Mouse (Mus musculus): ENCODE results near the gene Fam81b.
A peak's percentile ranks its signal among the peaks of the same experiment; 100 is the strongest.
"Not testable (repeated sequence)": the region's sequence is repeated elsewhere in the genome, so short reads cannot be mapped to it uniquely, and the experiment has no call there.

The Fam81b gene

DNA sequence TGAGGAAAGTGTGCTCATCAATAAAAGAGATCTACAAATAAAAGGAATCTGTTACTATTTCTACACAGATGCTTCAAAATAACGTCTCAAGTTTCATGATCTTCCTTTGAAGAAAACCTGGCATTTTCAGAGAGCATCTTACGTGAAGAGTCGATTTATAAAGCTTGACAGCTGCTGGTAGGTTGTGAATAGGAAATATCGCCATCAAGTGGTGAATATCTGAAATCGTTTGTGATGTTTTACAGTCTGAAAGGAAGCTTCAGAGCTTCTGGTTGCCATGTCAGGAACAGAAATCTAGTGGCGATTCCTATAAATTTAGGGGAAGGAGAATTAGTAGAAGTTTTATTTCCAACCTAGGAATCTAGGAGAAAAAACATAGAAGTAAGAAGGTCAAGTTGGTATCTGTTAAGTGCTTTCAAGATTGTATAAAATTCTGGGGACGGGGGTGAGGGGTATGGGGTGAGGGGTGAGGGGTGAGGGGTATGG lies at the start of gene Fam81b:
TSS of gene Fam81b (minus strand) at position 436 of the 486 bp plus-strand sequence.
- peak; percentile 22 for DNase-seq

DNA sequence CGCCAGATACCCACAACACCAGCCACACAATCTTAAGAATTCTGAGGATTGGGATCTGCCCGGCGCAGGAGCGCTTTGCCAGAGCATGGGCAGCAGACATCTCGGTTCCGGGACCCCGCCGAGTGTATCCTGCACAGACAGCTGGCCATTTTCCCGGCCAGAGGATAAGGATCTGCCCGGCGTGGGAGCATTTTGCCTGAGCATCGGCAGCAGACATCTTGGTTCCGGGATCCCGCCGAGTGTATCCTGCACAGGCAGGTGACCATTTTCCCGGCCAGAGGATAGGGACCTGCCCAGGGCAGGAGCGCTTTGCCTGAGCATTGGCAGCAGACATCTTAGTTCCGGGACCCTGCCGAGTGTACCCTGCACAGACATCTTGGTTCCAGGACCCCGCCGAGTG lies 41.1 kb upstream of the Fam81b start:
- not testable (repeated sequence) for DNase-seq

DNA sequence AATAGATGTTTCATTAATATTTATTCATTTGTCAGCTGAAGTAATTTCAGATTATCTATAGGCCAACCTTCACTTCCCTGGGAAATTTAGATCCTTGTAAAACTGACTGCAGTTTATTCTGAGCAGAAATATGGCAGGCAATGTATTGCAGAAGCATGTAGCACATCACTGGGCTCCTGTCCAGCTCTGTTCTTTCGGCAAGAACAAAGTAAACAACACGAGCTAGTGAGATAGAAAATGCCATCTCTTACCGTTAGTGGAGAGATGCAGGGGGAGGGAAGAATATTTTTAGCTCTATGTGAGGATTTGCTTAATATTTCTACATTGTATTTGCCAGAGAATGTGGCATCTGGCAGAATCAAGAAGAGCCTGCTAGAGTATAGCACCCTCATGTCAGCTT lies 13.8 kb upstream of the Fam81b start:
- DNase-seq = no peak

DNA sequence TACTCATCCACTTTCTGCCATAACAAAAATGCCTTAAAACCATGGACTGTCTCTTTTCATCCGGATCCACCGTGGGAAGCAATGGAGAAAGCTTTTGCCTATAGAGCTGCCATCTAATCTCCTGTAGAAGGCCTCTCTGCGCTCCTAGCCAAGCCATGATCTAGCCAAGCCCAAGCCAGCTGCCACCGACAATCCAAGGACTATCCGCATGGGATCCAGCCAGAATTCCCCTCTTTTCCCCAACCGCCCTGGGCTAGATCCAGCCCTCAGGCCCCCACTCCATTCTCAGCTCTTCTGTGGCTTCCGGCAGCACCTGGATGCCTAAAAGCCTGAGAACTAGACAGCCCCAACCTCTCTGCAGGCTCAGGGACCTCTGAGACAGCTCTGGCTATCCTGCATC lies 6.7 kb upstream of the Fam81b start:
- DNase-seq = no peak

DNA sequence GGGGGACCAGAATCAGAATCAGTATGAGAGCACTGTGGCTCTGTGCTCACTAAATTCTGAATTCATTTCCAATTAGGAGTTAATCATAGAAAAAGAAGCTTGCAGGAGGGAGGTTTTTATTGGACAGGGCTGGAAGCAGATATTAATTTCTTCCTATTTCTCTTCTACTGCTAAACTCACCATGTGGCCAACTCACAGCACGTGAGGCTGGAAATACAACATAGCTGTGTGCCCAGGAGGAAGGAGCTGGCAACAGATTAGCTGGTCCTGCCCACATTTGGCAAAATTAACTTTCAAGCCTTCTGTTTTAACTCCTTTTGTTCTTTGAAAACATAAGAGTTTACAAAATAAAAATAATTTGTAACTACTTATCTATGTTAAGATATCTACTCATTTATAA lies 3.9 kb upstream of the Fam81b start:
- DNase-seq = no peak

DNA sequence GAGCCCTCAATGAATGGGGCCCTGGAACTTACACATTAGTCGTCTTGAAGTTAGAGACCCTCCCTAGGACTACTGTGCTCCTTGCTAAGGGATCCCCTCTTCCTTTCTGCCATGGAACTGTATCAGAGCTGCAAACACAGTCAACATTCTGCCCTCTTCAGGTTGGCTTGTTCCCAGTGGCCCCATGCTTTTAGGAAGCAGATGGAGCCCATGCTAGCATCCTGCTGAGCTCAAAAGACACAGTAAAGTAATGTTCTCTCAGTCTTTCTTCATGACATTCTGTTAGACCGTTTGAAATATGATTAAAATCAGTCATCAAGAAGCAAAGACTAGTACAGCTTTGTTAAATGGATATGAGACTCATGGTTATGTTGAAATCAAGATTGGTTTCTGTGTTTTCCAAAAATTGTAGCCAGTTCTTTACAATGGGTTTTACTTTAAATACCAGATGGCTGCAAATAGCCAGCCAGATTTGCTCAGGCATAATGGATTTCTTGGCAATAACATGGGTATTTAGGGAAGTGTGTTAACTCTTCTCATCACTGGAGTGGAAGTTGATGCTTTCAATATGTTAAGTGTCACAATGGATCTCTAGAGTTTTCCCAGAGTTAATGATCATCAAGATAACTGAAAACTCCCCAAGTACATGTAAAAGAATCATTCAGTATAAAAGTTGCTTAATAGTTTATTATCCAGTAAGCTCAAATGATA lies 938 bp upstream of the Fam81b start:
- no peak for DNase-seq

DNA sequence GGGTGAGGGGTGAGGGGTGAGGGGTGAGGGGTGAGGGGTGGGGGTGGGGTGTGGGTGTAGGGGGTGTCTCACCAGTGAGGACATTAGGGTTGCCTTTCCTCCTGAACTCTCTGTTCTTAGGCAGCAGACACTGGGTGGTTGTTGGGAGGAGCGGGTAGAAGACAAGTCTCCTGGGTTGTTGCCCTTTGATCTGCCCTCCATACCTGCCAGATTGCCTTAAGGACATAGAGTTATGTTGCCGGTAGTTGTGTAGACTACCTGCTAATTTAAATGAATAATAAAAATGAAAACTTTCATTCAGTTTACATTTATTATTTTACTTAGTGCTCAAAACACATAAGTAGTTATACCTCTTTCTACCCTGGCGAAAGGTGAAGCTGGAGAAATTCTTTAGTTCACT lies 369 bp upstream of the Fam81b start:
- no peak for DNase-seq

DNA sequence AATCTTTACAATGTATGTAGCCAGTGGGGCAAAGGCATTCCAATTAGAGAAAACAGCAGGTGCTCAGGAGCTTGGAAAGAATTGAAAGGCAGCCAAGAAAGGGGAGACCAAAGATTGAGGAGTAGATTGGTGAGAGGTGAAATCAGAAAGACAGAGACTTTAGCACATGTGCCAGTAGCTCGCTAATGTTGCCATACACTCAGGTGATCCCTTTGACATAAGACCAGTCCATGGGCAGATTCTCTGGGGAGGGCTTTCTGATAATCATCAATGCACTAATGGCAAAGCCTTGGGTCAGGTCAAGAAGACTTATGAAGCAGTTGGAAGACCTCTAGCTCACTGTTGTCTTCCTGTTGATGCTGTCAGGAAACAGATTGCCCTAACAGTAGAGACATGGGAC lies 671 bp downstream of the Fam81b start:
- no peak for DNase-seq

DNA sequence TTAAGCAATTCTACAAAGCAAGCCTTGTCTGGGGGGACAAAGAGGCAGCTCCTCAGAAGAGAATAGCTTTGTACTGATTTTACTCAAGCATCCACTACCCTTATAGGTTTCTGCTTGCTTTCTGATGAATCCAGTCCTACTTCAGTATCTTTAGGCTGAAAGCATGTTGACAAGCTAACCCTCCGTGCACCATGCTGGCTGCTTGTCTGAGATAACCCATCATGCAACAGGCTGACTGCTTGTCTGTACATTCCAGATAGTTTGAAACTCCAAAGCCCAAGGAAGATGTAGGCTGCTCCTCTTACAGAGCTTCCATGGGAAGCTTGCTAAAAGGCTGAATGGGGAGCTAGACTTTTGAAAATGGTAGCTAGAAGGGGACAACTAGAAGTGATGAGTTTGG lies 1.7 kb downstream of the Fam81b start:
- DNase-seq = no peak

DNA sequence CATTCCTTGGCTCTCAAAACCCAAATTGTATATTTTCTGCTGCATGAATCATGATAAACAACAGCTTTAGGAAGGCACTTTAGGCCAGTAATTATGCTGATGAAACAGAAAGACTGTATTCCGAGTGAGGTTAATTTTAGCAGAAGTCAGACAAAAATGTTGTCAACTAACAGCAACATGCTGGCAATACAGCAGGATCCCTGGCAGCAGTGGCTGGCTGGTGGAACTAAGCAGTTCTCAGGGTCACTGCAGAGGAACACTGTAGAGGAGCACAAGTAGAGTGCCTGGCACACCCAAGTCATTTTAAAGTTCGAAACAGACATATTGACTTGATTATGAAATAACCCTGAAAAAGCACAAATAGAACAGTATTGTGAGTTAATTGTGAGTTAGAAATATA lies 2.8 kb downstream of the Fam81b start:
- DNase-seq = no peak

DNA sequence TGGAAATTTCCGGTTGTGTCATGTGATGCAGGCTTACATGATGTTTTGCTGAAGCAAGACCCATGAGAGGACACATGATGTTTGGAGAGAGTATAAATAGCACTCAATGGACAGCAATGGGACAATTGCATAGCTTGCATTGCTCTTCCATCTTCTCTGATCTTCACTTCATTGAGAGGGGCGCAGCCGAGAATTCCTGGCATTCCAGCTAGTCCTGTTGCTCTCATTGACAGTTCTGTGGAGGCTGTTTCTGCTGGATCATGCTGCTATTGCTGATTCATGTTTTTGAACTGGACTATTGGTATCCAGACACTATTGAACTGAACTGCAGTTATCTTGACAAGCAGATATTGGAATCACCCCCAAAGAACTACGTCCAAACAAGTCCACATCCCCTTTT lies 12.8 kb downstream of the Fam81b start:
- DNase-seq = peak; percentile 7

DNA sequence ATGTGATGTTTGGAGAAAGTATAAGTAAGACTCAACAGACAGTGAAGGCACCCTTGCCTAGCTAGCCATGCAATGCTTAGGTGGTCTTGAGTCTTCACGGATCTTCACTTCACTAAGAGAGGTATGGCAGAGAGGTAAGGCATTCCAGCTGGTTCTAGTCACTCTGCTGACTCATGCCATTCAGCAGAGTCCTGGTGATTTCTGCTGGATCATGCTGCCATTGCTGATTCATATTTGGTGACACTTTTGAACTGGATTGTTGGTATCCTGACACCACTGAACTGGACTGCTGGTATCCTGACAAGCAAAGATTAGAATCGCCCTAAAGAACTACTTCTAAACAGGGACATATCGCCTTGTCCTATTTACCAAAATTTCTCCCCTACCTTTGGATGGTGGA lies 20.3 kb downstream of the Fam81b start:
- DNase-seq = no peak

DNA sequence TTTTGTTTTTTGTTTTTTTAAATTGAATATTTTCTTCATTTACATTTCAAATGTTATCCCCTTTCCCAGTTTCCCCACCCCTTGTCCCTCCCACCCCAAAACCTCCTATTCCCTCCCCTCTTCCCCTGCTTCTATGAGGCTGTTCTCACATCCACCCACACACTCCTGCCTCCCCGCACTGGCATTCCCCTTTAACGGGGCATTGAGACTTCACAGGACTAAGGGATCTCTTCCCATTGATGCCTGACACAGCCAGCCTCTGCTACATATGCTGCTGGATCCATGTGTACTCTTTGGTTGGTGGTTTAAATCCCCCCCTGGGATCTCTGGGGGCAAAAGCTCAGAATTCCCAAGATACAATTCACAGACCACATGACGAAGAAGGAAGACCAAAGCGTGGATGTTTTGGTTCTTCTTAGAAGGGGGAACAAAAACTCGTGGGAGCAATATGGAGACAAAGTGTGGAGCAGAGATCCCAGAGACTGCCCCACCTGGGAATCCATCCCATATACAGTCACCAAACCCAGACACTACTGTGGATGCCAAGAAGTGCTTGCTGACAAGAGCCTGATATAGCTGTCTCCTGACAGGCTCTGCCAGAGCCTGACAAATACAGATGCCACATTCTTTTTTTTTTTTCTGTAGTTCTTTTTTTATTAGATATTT lies 40.4 kb downstream of the Fam81b start:
- DNase-seq = no peak

DNA sequence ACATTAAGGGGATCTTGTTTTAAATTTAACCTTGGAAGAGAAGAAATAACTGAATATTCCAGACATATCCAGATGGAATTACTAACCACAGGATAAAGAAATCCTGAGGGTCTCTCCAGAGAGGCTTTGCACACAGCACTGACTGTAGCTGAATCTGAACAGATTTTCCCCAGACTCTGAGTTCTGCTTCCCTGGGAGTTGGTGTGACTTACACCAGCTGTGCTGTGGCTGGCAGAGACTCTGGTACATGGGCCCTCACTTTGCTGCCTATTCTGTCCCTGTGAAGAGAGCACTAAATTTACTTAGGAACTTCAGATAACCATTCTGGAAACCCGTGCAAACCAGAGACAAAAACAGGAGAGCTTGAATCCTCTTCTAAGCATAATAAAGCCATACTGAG lies 46.1 kb downstream of the Fam81b start:
- no peak for DNase-seq

DNA sequence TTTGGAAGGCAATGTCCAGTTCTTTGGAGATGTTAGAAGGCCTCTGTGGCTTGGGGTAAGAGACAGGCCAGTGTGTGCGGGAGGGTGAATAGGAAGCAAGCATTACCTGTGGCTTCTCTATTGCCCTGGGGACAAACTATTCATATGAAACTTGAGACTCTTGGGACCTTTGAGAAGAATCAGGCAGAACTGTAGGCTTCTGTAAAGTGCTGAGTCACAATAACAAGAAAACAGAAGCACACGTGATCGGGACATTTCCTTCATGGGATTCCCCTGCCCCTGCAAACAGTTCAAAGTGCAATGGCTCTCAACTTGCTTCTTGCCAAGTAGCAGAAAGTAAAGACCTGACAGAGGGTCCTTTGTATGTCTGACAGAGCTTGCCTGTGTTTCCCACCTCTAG lies 48.5 kb downstream of the Fam81b start:
- no peak for DNase-seq

DNA sequence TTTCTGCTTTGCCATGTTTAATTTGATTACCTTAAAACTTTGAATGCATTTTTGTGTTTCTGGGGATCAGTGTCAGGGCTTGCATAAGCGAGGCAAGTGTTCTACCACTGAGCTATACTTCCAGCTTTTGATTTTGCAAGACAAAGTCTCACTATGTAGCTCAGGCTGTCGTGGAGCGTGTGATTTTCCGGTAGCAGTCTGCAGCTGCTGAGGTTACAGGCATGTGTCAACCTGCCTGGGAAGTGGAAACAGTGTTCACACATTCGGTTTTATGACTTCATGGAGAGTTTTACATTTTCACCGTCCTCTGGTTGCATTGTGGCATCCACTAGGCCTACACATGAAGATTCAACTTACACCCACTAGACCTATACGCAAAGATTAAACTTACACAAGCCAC lies 54.8 kb downstream of the Fam81b start:
- no peak for DNase-seq

DNA sequence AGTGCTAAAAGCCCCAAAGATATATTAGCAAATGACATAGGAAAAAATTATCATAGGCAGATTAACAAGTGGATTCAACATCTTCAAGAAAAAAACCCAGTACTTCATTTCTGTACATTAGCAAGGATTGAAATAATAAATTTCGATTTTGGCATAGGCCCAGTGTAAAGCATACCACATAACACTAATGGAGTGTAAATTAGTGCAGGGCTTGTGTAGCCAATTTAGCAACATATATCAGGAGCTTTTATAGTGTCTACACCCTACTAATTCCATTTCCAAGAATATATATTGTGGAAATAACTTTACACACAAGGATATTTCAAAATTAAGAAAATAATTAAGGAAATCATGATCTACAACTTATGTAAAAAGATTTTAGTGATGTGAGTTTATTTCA lies 55.8 kb downstream of the Fam81b start:
- DNase-seq = no peak

DNA sequence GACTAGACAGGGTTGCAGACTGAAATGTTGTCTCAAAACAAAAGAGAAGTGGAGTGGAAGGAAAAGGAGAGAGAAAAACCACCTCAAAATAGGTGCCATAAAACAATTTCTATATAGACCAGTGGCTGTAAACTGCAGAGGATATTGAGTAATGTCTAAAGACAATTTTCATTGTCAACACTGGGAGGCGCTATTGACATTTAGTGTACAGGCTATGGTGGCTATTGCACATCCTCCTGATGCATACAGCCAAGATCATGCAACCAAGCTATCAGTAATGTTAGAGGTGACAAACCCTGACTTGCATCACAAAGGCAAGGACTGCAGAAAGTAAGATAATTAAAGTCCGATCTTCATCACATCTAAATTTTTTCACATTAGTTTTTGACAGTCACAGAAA lies 89.5 kb downstream of the Fam81b start:
- DNase-seq = peak; percentile 47

DNA sequence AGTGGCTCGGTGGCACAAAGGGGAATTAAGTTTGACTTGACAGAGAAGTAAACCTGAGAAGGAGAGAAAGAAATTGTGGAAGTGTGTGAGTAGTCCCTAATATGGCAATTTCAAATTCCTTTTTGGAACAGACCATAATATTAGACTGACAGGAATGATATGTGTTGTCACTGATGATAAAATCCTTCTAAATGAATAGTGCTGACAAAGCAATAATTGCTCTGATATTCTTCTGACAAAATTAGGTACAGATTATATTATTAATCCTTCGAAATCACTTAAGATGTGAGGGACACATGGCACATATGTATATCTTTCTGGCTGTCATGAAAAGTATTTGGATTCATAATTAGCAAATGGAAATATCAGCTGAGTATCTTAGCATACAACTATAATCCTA lies 89.9 kb downstream of the Fam81b start:
- no peak for DNase-seq

DNA sequence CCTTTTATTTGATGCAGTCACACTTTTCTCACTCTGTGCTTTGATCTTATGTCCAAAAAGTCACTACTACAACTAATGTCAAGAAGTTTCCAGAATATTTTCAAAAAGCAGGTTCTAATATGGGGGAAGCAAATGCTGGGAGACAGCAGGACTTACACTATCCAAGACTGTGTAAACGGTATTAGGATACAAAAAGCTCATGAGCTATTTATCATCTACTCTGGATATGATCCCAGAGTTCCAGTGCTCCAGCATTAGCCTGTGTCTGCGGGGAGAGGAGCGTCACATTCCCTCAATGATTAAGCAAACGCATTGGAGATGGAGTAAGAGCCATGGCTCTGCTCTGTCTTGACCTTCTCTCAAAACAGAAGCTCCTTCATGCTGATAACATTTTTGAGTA lies 104.9 kb downstream of the Fam81b start:
- DNase-seq = no peak

DNA sequence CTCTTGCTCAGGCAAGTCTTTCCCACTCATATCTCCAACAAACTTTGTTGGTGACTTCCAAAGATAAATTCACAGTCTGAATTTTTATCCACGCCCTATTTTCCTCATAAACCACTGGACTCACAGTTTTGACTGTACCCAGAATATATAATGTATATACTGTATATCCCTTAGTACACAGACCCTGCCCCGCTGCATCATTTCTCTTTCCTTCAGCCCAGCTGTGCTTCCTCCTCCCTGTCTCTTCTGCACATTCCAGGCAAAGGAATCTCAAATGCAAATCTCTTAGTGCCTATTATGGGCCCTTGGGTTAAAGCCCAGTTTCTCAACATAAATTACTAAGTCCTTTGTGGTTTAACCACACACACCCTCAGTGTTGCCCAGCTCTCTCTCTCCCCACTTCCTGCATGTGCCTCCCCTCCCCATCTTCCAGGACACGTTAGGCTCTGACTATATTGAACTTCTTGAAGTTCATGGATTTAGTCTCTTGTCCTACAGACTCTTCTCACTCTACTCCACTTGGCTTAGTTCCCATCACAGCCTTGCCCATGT lies 107.5 kb downstream of the Fam81b start:
- DNase-seq = no peak

DNA sequence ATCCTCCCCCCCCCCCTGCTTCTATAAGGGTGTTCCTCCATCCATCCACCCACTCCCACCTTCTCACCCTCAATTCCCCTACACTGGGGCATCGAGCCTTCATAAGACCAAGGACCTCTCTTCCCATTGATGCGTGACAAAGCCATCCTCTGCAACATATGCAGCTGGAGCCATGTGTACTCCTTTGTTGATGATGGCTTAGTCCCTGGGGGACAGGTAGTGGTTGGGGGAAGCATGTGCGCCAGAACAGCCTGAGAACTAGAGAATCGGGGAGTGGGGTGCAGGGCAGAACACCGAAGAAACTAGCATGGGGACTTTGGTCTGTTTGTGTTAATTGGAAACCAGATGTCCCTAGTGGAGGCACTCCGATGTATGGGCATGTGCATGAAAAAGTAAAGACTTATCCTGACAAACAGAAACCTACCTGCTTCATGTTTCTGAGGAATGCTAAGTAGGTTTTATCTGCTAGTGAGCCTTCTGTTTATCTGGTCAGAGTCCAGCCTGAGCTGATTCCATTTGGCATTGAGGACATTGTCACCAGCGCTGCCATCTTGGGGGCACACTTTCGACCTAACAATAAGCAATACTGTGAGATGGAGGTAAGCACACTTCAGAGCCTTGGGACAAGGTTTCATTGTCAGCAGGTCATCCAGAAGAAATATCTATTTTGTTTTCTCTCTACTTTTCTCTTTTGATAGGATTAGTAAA lies 109.3 kb downstream of the Fam81b start:
- no peak for DNase-seq

DNA sequence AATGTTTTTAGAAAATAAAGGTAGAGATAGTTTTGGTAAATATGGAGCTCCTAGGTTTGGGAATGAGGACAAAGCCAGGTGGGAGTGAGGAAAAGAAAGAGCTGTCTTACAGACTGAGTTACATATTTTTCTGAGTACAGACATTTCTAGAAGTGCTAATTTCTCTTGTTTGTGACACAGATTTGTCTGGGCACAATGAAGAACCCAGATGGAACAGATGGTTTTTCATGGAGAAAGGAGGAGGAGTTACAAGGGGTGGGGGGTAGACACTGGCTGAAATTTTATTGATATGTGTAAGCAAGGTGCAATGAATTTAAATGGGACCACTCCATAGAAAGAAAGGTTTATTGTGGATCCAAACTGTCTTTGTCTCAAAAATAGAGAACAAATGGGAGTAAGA lies 109.9 kb downstream of the Fam81b start:
- DNase-seq = no peak

DNA sequence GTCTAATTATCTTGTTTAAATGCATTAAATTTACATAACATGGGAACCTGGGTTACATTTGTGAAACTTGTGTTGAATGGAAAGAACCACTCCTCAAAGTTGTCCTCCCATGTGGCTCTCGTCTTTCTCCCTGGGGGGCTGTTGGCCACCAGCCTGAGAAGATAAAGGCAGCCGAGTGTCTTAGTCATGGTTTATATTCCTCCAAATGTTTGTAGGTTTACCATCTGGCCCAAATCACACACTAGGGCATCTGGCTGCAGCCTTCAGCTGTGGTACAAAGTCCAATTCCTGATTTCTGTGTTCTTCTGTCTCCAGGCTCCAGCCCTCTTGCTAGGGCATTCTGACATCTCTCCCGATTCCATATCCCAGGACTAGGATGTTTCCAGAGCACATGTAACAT lies 114.6 kb downstream of the Fam81b start:
- DNase-seq = no peak

Measured in embryo, embryonic 11 days (tissue).